8 mouse cellular contexts compared by ENCODE assay signal in genomic region chr13:68167826-68168225, GRCm38 (mm10).
DNase-seq lines count a peak whose midpoint lies in the region; ATAC-seq and TF ChIP-seq lines count a peak whose summit lies in the region.
"Not testable (repeated sequence)": the region's sequence is repeated elsewhere in the genome, so short reads cannot be mapped to it uniquely, and the experiment has no call there.

No protein-coding gene starts in this region.

- TF ChIP-seq CTCF in E14TG2a.4 (conservative IDR thresholded peaks at IDR 0.05; ENCODE audit: low read length): peak; percentile 5; the same call in 1 of the 2 replicates
- peak; percentile 50 for TF ChIP-seq CTCF in heart, adult 2 months (IDR thresholded peaks at IDR 0.05)
- peak; percentile 45 for TF ChIP-seq CTCF in stomach, postnatal 0 days (IDR thresholded peaks at IDR 0.05; ENCODE audit: low read depth)

- H3K4me2 ChIP-seq in stomach, postnatal 0 days (replicated peaks; ENCODE audit: low read depth): not testable (repeated sequence)

- not testable (repeated sequence) for H3K27ac ChIP-seq in heart, adult 2 months; stomach, postnatal 0 days (replicated peaks)

- not testable (repeated sequence) for TF ChIP-seq POLR2A in heart, adult 2 months (IDR thresholded peaks at IDR 0.05; ENCODE audit: insufficient read depth, low read depth, low read length)

- H3K79me2 ChIP-seq in heart, adult 2 months (replicated peaks; ENCODE audit: control insufficient read depth, insufficient read depth, low read length): not testable (repeated sequence)

- H3K36me3 ChIP-seq in E14TG2a.4 (ENCODE audit: insufficient read depth, low read length); heart, adult 2 months (ENCODE audit: control insufficient read depth, insufficient read depth, low read length); stomach, postnatal 0 days (ENCODE audit: control insufficient read depth, insufficient read depth, low read length): not testable (repeated sequence)

- intact Hi-C loops in heart, adult 2 months (cut with DNase I): not testable (repeated sequence)

- not testable (repeated sequence) for TF ChIP-seq EP300 in heart, adult 2 months (IDR thresholded peaks at IDR 0.05; ENCODE audit: insufficient read depth, low read depth, low read length); stomach, postnatal 0 days (optimal IDR thresholded peaks at IDR 0.05)

- H3K4me3 ChIP-seq in E14TG2a.4 (replicated peaks; ENCODE audit: low read length); heart, adult 2 months; stomach, postnatal 0 days (ENCODE audit: low read depth, low read length): not testable (repeated sequence)

- peak; percentile 4 for DNase-seq in adrenal gland, adult 8-10 months
- DNase-seq in cerebellum, postnatal 25 days: peak; percentile 10 to 36
- DNase-seq in heart, adult 2 months: peak; percentile 3 to 20
- DNase-seq in kidney, postnatal 10 days: peak; percentile 54
- peak; percentile 71 to 73 for DNase-seq in left cerebral cortex, adult 18-20 months (ENCODE audit: low spot score in 2 of 2)
- DNase-seq in lung, postnatal 36 days: peak; percentile 13
- DNase-seq in stomach, postnatal 0 days (ENCODE audit: low spot score): not testable (repeated sequence)

- H3K9ac ChIP-seq in heart, adult 2 months (ENCODE audit: low read depth, low read length); stomach, postnatal 0 days (ENCODE audit: low read length): not testable (repeated sequence)

- not testable (repeated sequence) for ATAC-seq in stomach, postnatal 0 days (ENCODE audit: low FRiP score, low TSS enrichment)

- WGBS in heart, adult 2 months: 26% methylated on average over 6 of the region's 6 CpGs
- 36% methylated on average over 6 of the region's 6 CpGs for WGBS in stomach, postnatal 0 days

- H3K4me1 ChIP-seq in E14TG2a.4 (replicated peaks; ENCODE audit: low read depth, low read length); heart, adult 2 months (ENCODE audit: control insufficient read depth, insufficient read depth, low read length); stomach, postnatal 0 days (replicated peaks; ENCODE audit: control insufficient read depth, insufficient read depth): not testable (repeated sequence)

- H3K9me3 ChIP-seq in E14TG2a.4 (ENCODE audit: low read length); stomach, postnatal 0 days (ENCODE audit: control insufficient read depth, low read length): not testable (repeated sequence)

- not testable (repeated sequence) for H3K27me3 ChIP-seq in E14TG2a.4 (ENCODE audit: insufficient read depth, low read length); heart, adult 2 months (ENCODE audit: control insufficient read depth, insufficient read depth, low read length); stomach, postnatal 0 days (ENCODE audit: control insufficient read depth, insufficient read depth, low read length)
